Mouse (Mus musculus): ENCODE results near the gene Cic.

Gene Cic

GRCm38 (mm10) chr7:25326233-25326632 is 58.7 kb downstream of the Cic start:
- intact Hi-C loops (cut with DNase I) = loop anchor here (5.0 kb wide), 1 partner anchor 41 kb away; the partner anchor contains the start of gene Cnfn

DNA sequence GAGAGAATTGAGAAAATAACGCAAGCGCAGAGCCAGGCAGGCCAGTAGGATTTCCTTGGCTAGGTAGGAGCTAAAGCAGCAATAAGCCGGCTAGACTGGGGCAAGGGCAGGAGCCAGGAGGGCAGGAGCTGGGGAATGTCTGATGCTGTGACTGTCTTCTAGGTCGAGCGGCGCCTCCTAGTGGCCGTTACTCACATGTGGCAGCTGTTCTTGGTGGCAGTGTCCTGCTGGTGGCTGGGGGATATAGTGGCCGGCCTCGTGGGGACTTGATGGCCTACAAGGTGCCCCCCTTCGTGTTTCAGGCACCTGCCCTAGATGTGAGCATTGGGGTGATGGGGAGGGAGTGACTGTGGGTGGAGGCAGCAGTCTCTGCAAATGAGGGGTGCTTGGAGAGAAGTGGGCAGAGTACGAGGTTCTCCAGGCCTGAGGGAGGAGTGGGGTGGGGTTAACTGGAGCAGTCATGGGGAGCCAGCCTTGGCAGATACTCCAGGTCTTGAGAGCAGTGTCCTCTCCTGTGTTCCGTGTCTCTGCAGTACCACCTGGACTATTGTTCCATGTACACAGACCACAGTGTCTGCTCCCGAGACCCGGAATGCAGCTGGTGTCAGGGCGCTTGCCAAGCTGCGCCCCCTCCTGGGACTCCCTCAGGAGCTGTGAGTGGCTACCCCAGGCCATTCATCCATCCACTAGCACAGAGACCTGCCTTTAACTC is 66.2 kb downstream of the Cic start:
- intact Hi-C loops (cut with DNase I) = loop anchor here (5.0 kb wide), 1 partner anchor 91 kb away; no protein-coding TSS in a partner anchor

GRCm38 (mm10) chr7:25334472-25334871 is 67.0 kb downstream of the Cic start:
- intact Hi-C loops (cut with DNase I) = loop anchor here (5.0 kb wide), 1 partner anchor 92 kb away; no protein-coding TSS in a partner anchor

DNA sequence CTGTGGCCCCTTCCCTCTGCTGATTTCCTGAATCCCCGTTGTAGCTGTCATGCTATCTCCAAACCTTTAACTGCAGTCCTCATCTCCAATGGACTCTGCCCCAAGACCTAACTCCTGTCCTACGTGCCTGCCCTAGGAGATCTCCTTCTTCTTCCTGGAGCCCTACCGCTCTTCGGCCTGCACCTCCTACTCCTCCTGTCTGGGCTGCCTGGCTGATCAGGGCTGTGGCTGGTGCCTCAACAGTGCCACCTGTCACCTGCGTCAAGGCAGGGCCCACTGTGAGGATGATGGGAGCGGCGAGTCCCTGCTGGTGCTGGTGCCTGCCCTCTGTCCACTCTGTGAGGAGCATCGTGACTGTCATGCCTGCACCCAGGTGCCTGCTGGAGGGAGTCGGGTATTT is 71.8 kb downstream of the Cic start:
- intact Hi-C loops (cut with DNase I) = no loop called here

DNA sequence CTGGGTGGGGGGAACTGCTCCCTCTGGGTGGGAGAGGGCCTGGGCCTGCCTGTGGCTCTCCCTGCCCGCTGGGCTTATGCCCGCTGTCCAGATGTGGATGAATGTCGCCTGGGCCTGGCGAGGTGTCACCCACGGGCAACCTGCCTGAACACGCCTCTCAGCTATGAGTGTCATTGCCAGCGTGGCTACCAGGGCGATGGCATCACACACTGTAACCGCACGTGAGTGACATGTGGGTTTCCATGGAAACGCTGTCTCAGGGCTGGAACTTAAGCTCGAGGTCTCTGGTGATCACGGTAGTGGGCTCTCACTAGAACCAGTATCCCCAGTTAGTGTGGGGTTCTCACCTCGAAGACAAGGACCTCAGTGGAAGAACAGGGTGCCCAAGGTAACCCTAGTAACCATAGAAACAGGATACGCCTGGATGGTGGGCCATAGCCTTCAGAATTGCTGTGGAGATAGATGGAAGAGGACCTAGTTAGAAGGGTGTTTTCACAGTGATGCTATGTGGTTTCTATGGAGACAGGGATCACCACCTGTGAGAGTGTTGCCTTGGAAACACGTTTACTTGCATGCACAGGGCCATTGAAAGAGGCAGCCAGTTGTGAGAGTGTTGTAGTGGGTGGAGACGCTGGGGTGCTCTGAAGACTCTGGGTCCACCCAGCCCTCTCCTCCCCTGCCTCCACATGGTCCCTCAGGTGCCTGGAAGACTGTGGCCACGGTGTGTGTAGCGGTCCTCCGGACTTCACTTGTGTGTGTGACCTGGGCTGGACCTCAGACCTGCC is 73.7 kb downstream of the Cic start:
- intact Hi-C loops (cut with DNase I) = no loop called here

Small RNA genes within 50 kb of the gene (microRNA-seq; reads per million reads assigned to microRNA genes)
- 0 to 0.23 reads per million in 2 experiments for gene Mir7048
